Mouse (Mus musculus): ENCODE measurements around the gene 1700001K19Rik.

DNA sequence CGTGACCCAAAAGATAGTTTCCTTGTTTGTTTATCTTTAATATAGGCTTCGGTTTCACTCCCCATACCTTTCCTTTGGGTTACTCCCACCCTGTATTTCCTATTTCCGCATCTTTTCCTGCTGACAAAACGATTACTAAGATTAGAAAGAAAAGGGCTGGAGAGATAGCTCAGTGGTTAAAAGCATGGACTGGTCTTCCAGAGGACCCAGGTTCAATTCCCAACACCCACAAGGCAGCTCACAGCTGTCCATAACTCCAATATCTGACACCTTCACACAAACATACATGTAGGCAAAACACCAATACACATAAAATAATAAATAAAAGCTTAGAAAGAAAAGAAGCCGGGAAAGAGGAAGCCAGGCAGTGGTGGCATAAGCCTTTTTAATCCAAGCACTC is 15.0 kb upstream of the 1700001K19Rik start:
- TF ChIP-seq POLR2A (IDR thresholded peaks at IDR 0.05; ENCODE audit: borderline replicate concordance, insufficient read depth, low read length) (no peak), CTCF (IDR thresholded peaks at IDR 0.05; ENCODE audit: borderline replicate concordance, insufficient read depth, low read depth, low read length) (no peak)
